Mouse (Mus musculus): ENCODE data around the gene Olfr351. TPM values are rescaled to one million over a fixed set of nuclear protein-coding genes. Genes with fewer than 3 reads are reported as not detected.

Olfr351 gene
- polyA plus RNA-seq, 1 experiment from 2014 or later = not detected

Other genes with a start within 250 kb of the Olfr351 start
- not detected in 2 replicates for gene Olfr345, start 222.6 kb downstream of the Olfr351 start, polyA plus RNA-seq (2014; fragmentation: Nextera tagmentation; extraction: Ambion mirVana)
- not detected in 2 replicates for gene Olfr346, start 176.9 kb downstream of the Olfr351 start, polyA plus RNA-seq (2014; fragmentation: Nextera tagmentation; extraction: Ambion mirVana)
- gene Olfr347, start 130.8 kb downstream of the Olfr351 start, polyA plus RNA-seq (2014; fragmentation: Nextera tagmentation; extraction: Ambion mirVana) = not detected in 2 replicates
- gene Olfr348, start 78.4 kb downstream of the Olfr351 start, polyA plus RNA-seq (2014; fragmentation: Nextera tagmentation; extraction: Ambion mirVana) = not detected in 2 replicates
- gene Olfr50, start 72.1 kb downstream of the Olfr351 start, polyA plus RNA-seq (2014; fragmentation: Nextera tagmentation; extraction: Ambion mirVana) = not detected in 2 replicates
- gene Olfr3, start 45.6 kb downstream of the Olfr351 start, polyA plus RNA-seq (2014; fragmentation: Nextera tagmentation; extraction: Ambion mirVana) = not detected in 2 replicates
- not detected in 2 replicates for gene Olfr350, start 16.4 kb downstream of the Olfr351 start, polyA plus RNA-seq (2014; fragmentation: Nextera tagmentation; extraction: Ambion mirVana)
- gene Olfr352, start 5.8 kb upstream of the Olfr351 start, polyA plus RNA-seq (2014; fragmentation: Nextera tagmentation; extraction: Ambion mirVana) = not detected in 2 replicates
- not detected in 2 replicates for gene Olfr353, start 30.3 kb upstream of the Olfr351 start, polyA plus RNA-seq (2014; fragmentation: Nextera tagmentation; extraction: Ambion mirVana)
- not detected in 2 replicates for gene Olfr354, start 43.0 kb upstream of the Olfr351 start, polyA plus RNA-seq (2014; fragmentation: Nextera tagmentation; extraction: Ambion mirVana)
- not detected in 2 replicates for gene Olfr355, start 66.2 kb upstream of the Olfr351 start, polyA plus RNA-seq (2014; fragmentation: Nextera tagmentation; extraction: Ambion mirVana)
- not detected in 2 replicates for gene Olfr356, start 74.5 kb upstream of the Olfr351 start, polyA plus RNA-seq (2014; fragmentation: Nextera tagmentation; extraction: Ambion mirVana)
- gene Olfr357, start 131.2 kb upstream of the Olfr351 start, polyA plus RNA-seq (2014; fragmentation: Nextera tagmentation; extraction: Ambion mirVana) = not detected in 2 replicates
- not detected in 2 replicates for gene Olfr358, start 146.7 kb upstream of the Olfr351 start, polyA plus RNA-seq (2014; fragmentation: Nextera tagmentation; extraction: Ambion mirVana)
- gene Olfr360, start 203.1 kb upstream of the Olfr351 start, polyA plus RNA-seq (2014; fragmentation: Nextera tagmentation; extraction: Ambion mirVana) = not detected in 2 replicates
- not detected in 2 replicates for gene Olfr361, start 226.6 kb upstream of the Olfr351 start, polyA plus RNA-seq (2014; fragmentation: Nextera tagmentation; extraction: Ambion mirVana)

Data from stomach, embryonic 14.5 days (tissue).